Mouse (Mus musculus) myocyte (in vitro differentiated cells): ENCODE measurements around the gene Dph7.

Experiments
- CEBPB ChIP-seq: IDR thresholded peaks from 2 replicates; pipeline ENCODE4 v1.6.1; 2011; ENCODE audit warnings: mild to moderate bottlenecking, moderate library complexity; ENCODE audit not compliant: poor library complexity, insufficient read depth, severe bottlenecking
- E2F4 ChIP-seq: IDR thresholded peaks from one replicate; pipeline ENCODE4 v1.6.1; 2011; ENCODE audit warnings: mild to moderate bottlenecking, control low read depth, moderate library complexity; ENCODE audit not compliant: insufficient read depth
- MAX ChIP-seq: IDR thresholded peaks from one replicate; pipeline ENCODE4 v1.6.1; 2011; ENCODE audit warnings: low read depth, mild to moderate bottlenecking, control low read depth
- POLR2A ChIP-seq: IDR thresholded peaks from one replicate; pipeline ENCODE4 v1.6.1; 2011; ENCODE audit warnings: low read depth, mild to moderate bottlenecking, control low read depth, moderate library complexity; ENCODE audit not compliant: insufficient read length
- POLR2AphosphoS2 ChIP-seq: IDR thresholded peaks from one replicate; pipeline ENCODE4 v1.6.1; 2011; ENCODE audit warnings: low read depth, control low read depth; ENCODE audit not compliant: insufficient read length
- SRF ChIP-seq: IDR thresholded peaks from one replicate; pipeline ENCODE4 v1.6.1; 2011; ENCODE audit warnings: low read depth; ENCODE audit not compliant: control insufficient read depth, insufficient read length
- TCF12 ChIP-seq: IDR thresholded peaks from one replicate; pipeline ENCODE4 v1.6.1; 2011; ENCODE audit warnings: mild to moderate bottlenecking, control low read depth; ENCODE audit not compliant: poor library complexity, insufficient read depth, severe bottlenecking
- TCF3 ChIP-seq: IDR thresholded peaks from one replicate; pipeline ENCODE4 v1.6.1; 2011; ENCODE audit warnings: low read depth, control low read depth; ENCODE audit not compliant: insufficient read length
- USF1 ChIP-seq: IDR thresholded peaks from one replicate; pipeline ENCODE4 v1.6.1; 2011; ENCODE audit warnings: low read depth, mild to moderate bottlenecking, control low read depth, moderate library complexity

- TF ChIP-seq POLR2A (peak; percentile 91), E2F4 (no peak), CEBPB (no peak), POLR2AphosphoS2 (peak; percentile 98), TCF12 (no peak), SRF (no peak), TCF3 (no peak), USF1 (no peak), MAX (no peak)
Measured at GRCm38 (mm10) chr2:24962304-24963000, at the start of gene Dph7.
